Mouse (Mus musculus) liver, embryonic 12.5 days (tissue): ENCODE results near the gene Ezh1. TPM values are rescaled to one million over a fixed set of nuclear protein-coding genes. Genes with fewer than 3 reads are reported as not detected.

Experiments used
- ATAC-seq: fragments of 200-750 bp; cut with Nextera tagmentation; 2 replicates; pipeline ENCODE4 v1.8.0; 2017; ENCODE audit warnings: moderate number of reproducible peaks, mild to moderate bottlenecking, moderate library complexity
- H3K27ac ChIP-seq: fragments of 300-500 bp; sonication (generic); 2 replicates; pipeline ENCODE4 v1.5.1; 2016; ENCODE audit warnings: mild to moderate bottlenecking
- H3K27me3 ChIP-seq: fragments of 300-500 bp; sonication (generic); replicated peaks from 2 replicates; pipeline ENCODE4 v1.6.1; 2016; ENCODE audit warnings: mild to moderate bottlenecking, moderate library complexity
- H3K36me3 ChIP-seq: fragments of 300-500 bp; sonication (generic); 2 replicates; pipeline ENCODE4 v1.6.1; 2016; ENCODE audit warnings: mild to moderate bottlenecking, moderate library complexity
- H3K4me1 ChIP-seq: fragments of 300-500 bp; sonication (generic); 2 replicates; pipeline ENCODE4 v1.6.1; 2016
- H3K4me2 ChIP-seq: fragments of 300-500 bp; sonication (generic); 2 replicates; pipeline ENCODE4 v1.6.1; 2016; ENCODE audit warnings: mild to moderate bottlenecking, moderate library complexity
- H3K4me3 ChIP-seq: fragments of 300-500 bp; sonication (generic); 2 replicates; pipeline ENCODE4 v1.5.1; 2016; ENCODE audit warnings: mild to moderate bottlenecking, moderate library complexity
- H3K9ac ChIP-seq: fragments of 300-500 bp; sonication (generic); 2 replicates; pipeline ENCODE4 v1.6.1; 2016; ENCODE audit warnings: mild to moderate bottlenecking, moderate library complexity
- H3K9me3 ChIP-seq: fragments of 300-500 bp; sonication (generic); replicated peaks from 2 replicates; pipeline ENCODE4 v1.6.1; 2016; ENCODE audit warnings: mild to moderate bottlenecking, moderate library complexity
- WGBS: fragments of 180-500 bp; shearing (Covaris S2); methylation state at CpG from one replicate; pipeline ENCODE4 v1.1.7; 2016; ENCODE audit not compliant: insufficient replicate concordance; 5-methylcytosine and 5-hydroxymethylcytosine counted together
- polyA plus RNA-seq: library from polyadenylated mRNA; unstranded; fragments of >200 nt; fragmentation: Nextera tagmentation; extraction: Ambion mirVana; gene quantifications from 2 replicates; pipeline ENCODE4 v1.2.1, GENCODE M21; 2016

The Ezh1 gene
- polyA plus RNA-seq, 1 experiment from 2014 or later = 9.8 TPM

DNA sequence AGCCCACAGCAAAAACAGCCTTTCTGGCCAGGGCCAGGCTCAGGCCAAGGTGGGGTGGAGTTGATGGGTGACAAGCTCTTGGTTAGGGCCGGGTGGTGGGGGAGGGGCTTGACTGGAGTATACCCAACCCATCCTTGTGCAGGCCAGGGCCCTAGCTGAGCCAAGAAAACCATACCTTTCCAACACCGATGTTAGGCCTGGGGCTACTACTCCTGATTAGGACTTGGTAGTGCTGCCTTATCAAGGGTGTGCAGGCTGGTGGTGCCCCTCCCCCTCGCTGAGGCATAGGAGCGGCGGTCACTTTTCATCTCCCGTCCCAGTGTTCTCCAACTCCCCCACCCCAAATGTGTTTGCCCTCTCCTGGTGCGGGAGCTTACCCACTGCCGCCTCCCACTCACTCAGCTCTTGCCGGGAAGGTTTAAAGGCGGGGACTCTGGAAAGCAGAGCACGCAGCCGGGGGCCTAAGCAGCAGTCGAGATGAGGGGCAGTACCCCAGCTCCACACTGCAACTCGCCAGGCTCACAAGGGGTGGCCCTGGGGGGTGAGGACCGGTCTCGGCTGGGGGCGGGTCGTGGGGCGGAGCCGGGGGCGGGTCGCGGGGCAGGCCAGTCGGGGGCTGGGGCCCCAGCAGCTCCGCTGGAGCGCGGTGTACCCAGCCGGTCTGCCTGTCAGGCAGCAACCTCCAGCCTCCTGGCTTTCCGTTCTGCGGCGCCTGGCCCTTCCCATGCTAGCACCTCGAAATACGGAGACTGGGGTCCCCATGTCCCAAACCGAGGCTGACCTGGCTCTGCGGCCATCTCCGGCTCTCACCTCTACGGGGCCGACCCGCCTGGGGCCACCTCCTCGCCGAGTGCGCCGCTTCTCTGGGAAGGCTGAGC is 33.9 kb upstream of the Ezh1 start, which contains the start of gene Wnk4:
TSS of gene Wnk4 (plus strand) at position 620 of the 878 bp plus-strand sequence.
- no peaks in the 10 kb centered on the region for H3K9me3 ChIP-seq
- H3K27me3 ChIP-seq = peaks cover 37% of the 10 kb centered on the region
- H3K4me1 ChIP-seq = peaks cover 91% of the 10 kb centered on the region
- peak; percentile 93 for ATAC-seq
- H3K4me2 ChIP-seq = peak within 1 kb of the TSS; percentile 95
- peak within 1 kb of the TSS; percentile 93 for H3K9ac ChIP-seq
- H3K4me3 ChIP-seq = peak within 1 kb of the TSS; percentile 80
- H3K27ac ChIP-seq = peak within 1 kb of the TSS; percentile 99
- 2% methylated on average over 35 of the region's 43 CpGs for WGBS
- peaks cover 40% of the 10 kb centered on the region for H3K36me3 ChIP-seq

DNA sequence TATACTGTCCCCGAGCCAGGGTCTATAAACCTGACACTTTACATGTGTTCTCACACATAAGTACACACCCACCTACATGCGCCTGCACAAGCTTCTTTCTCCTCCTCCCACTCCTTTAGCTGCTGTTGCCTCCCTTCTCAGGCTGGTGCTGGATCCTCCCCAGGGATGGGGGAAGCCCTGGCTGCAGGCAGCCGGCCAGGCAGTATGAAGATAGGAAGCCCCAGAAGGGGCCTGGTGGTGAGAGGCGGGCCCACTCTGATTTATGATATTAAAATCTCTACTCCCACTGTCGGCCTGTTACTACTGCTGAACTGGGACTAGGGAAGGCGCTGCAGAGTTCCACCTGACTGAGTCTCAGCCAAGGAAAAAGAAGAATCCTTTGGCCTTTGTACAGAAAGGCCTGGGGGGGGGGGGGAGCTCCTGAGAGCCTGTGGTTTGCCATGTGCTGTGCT is 33.0 kb upstream of the Ezh1 start:
- peaks cover 93% of the 10 kb centered on the region for H3K4me1 ChIP-seq

GRCm38 (mm10) chr11:101255826-101256775 is 29.8 kb upstream of the Ezh1 start:
- Histone ChIP-seq H3K4me1 (peaks cover 75% of the 10 kb centered on the region), H3K27me3 (no peaks in the 10 kb centered on the region), H3K9me3 (no peaks in the 10 kb centered on the region), H3K4me3 (no peak overlapping the region), H3K9ac (no peak overlapping the region), H3K4me2 (no peak overlapping the region), H3K36me3 (peaks cover 38% of the 10 kb centered on the region), H3K27ac (0 out of 2 replicates have a peak overlapping the region, but pooled peaks have one; percentile 32)
- no peak for ATAC-seq
- WGBS = 76% methylated on average over 13 of the region's 13 CpGs

More for the DNA sequence above, 33.0 kb upstream of the Ezh1 start:
- Histone ChIP-seq H3K4me3 (peak overlapping the region; percentile 80), H3K27me3 (peaks cover 29% of the 10 kb centered on the region), H3K36me3 (peaks cover 38% of the 10 kb centered on the region), H3K9ac (peak overlapping the region; percentile 93), H3K27ac (peak overlapping the region; percentile 99), H3K9me3 (no peaks in the 10 kb centered on the region), H3K4me2 (peak overlapping the region; percentile 95)
- 22% methylated on average over 6 of the region's 6 CpGs for WGBS
- ATAC-seq = peak; percentile 2; the same call in 1 of the 2 replicates

- Histone ChIP-seq H3K4me1 (peaks cover 59% of the 10 kb centered on the region), H3K9me3 (no peaks in the 10 kb centered on the region), H3K27me3 (0 out of 2 replicates have a peak, but pooled peaks cover 3% of the 10 kb centered on the region), H3K9ac (peak within 1 kb of the TSS; percentile 91), H3K36me3 (peaks cover 33% of the 10 kb centered on the region), H3K4me3 (peak within 1 kb of the TSS; percentile 89), H3K27ac (peak within 1 kb of the TSS; percentile 94), H3K4me2 (peak within 1 kb of the TSS; percentile 91)
- whole genome bisulfite sequencing = under 1% methylated on average over 40 of the region's 40 CpGs
- peak; percentile 87 for ATAC-seq
These were observed 27.5 kb upstream of the Ezh1 start, which contains the start of gene Vps25 for GRCm38 (mm10) chr11:101253613-101254389. Gene Vps25, plus strand, starts transcription at chr11:101253707.

DNA sequence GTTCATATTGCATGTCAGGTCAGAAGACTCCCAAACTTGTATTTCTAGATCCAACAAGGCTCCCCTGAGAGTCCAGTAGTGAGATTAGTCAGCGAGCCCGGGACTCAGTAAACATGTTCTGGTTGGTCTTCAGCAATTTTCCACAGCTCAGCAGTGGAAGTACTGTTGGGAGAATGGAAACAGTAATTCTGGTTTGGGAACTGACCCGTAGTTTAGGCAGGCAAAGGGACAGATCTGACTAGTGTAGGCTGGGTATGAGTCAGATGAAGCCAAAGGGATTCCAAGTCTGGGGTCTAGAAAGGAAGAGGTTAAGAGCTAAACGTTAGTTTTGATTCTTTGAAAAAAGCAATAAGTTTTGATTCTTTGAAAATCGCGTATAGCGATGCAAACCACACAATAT is 26.7 kb upstream of the Ezh1 start:
- Histone ChIP-seq H3K9me3 (no peaks in the 10 kb centered on the region), H3K27me3 (peaks cover 10% of the 10 kb centered on the region), H3K4me2 (peak overlapping the region; percentile 91), H3K36me3 (peaks cover 24% of the 10 kb centered on the region), H3K9ac (peak overlapping the region; percentile 91), H3K4me1 (peaks cover 57% of the 10 kb centered on the region), H3K27ac (peak overlapping the region; percentile 94), H3K4me3 (peak overlapping the region; percentile 89)
- 8% methylated on average over 7 of the region's 7 CpGs for WGBS
- no peak for ATAC-seq

DNA sequence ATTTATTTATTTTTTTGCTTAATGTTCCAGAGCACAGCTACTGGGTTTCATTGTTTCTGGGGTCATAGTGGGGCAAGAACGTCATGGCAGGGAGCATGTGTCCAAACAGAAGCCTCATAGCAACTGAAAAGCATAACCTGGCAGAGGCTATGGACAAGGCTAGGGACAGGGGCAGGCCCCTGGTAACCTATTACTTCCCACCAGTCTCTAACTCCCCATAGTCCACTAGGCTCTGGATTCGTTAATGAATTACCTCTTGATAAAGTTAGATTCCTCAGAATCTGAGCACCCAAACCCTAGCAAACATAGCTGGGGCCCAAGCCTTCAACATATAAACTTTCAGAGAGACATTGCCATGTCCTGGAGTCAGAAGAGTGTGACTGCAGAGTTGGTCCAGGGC is 24.8 kb upstream of the Ezh1 start:
- Histone ChIP-seq H3K4me1 (peaks cover 51% of the 10 kb centered on the region), H3K27me3 (peaks cover 29% of the 10 kb centered on the region), H3K9me3 (no peaks in the 10 kb centered on the region), H3K4me3 (no peak overlapping the region), H3K9ac (no peak overlapping the region), H3K4me2 (no peak overlapping the region), H3K27ac (no peak overlapping the region), H3K36me3 (peaks cover 7% of the 10 kb centered on the region)
- WGBS = 70% methylated on average over 2 of the region's 2 CpGs
- ATAC-seq = no peak

DNA sequence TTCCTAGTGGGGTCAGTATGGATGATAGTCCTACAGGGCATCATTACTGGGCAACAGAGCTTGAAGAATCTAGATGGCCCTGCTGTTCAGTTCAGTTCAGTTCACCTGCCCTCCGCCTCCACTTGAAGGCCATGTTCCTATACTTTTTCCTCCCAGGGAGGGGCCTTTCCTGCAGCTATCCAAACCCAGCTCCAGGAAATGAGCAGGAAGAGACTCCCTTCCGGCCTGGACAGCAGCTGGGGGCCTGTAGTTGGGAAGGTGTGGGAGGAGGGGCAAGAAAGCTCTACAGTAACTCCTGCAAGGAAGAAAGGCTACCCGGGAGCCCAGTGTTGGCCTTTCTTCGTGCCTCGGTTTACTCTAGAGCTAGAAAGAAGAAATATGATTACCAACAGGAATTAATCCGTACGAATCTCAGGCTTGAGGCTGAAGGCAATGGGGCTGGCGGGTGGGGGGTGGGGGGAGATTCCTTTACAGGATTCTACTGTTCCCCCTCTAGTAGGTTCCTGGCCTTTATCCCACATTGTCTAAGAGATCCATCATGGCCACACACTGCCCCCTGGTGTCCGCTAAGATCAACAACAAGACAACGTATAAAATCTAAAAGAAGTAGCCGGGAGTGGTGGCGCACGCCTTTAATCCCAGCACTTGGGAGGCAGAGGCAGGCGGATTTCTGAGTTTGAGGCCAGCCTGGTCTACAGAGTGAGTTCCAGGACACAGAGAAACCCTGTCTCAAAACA is 22.2 kb upstream of the Ezh1 start:
- H3K36me3 ChIP-seq = no peaks in the 10 kb centered on the region
- H3K9me3 ChIP-seq = no peaks in the 10 kb centered on the region
- no peak overlapping the region for H3K9ac ChIP-seq
- H3K4me3 ChIP-seq = no peak overlapping the region
- peaks cover 55% of the 10 kb centered on the region for H3K27me3 ChIP-seq
- ATAC-seq = no peak; the same call in 1 of the 2 replicates
- WGBS = 20% methylated on average over 14 of the region's 14 CpGs
- no peak overlapping the region for H3K27ac ChIP-seq
- H3K4me2 ChIP-seq = peak overlapping the region; percentile 32; the same call in 1 of the 2 replicates
- H3K4me1 ChIP-seq = peaks cover 49% of the 10 kb centered on the region

DNA sequence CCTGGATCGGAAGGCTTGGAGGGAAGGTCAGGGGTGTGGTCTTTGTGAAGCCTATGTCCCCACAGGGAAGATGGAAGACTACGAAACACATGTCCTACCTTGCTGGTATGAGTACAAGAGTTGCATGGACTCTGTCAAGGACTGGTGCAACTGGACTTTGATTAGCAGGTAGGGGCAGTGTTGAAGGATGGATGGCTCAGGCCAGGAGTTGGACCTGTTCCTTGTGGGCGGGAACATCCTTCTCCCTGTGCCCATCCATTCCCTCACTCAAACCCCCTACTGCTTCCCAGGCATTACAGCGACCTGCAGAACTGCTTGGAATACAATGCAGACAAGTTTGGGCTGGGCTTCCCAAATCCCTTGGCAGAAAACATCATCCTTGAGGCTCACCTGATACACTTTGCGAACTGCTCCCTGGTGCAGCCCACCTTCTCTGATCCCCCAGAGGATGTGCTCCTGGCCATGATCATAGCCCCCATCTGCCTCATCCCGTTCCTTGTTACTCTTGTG is 21.3 kb upstream of the Ezh1 start:
- peak overlapping the region; percentile 50 for H3K4me3 ChIP-seq
- H3K27me3 ChIP-seq = peaks cover 63% of the 10 kb centered on the region

DNA sequence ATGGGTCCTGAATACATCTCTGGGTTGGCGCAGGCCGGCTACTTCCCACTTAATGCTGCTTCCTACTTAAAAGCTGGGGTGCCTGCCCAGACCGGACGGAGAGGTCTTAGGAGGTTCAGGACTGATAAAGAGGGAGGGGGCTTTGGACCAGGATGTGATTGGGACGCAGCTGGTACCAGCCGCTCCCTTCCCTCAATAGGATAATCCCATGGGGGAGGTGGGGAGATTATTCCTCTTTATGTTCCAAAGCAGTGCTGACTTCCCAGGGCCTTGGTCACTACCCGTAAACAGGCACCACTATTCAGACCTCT is 20.4 kb upstream of the Ezh1 start:
- 0 out of 2 replicates have a peak, but pooled peaks have one; percentile 13 for ATAC-seq
- peaks cover 72% of the 10 kb centered on the region for H3K27me3 ChIP-seq
- no peaks in the 10 kb centered on the region for H3K36me3 ChIP-seq

More for the DNA sequence above, 21.3 kb upstream of the Ezh1 start:
- H3K27ac ChIP-seq = no peak overlapping the region
- H3K9me3 ChIP-seq = no peaks in the 10 kb centered on the region
- WGBS = 65% methylated on average over 6 of the region's 6 CpGs
- no peaks in the 10 kb centered on the region for H3K36me3 ChIP-seq
- no peak overlapping the region for H3K9ac ChIP-seq
- ATAC-seq = no peak
- peak overlapping the region; percentile 70; the same call in 1 of the 2 replicates for H3K4me2 ChIP-seq
- peaks cover 45% of the 10 kb centered on the region for H3K4me1 ChIP-seq

DNA sequence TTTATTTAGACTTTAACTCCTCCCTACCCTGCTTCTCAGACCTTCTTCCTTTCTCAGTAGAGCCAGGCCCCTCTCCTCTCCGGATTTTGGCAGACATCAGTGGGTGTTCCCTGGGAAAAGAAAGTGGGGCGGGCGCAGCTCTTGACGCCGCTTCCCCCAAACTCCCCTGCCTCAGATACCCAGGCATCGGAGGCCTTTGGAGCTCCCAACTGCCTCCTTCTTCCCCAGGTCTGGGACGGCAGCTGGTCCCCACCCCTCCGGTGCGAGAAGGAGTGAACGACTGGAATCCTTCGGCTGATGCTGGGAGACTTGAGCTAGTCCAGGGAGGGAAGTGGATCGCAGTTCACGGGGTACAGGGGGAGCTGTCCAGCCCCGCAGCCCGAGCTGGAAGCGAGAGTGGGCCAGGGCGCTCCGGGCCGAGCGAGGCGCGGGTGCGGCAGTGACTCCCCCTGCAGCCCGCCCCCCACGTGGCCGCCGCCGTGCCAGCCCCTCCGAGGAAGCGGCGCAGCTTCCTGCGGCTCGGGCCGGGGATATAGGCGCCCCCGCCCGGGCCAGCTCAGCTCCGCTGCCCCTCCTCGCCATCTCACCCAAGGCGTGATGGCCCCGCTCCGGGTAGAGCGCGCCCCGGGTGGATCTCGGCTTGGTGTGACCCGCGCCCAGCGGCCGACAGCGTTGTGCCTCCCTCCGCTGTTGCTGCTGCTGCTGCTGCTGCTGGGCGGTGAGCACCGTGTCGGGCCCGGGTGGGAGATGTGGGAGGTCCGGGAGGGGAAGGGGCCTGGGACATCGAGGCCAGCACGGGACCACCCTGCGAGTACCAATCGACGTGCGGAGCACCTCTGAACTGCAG is 19.8 kb upstream of the Ezh1 start, which contains the start of gene Ramp2:
TSS of gene Ramp2 (plus strand) at position 174 of the 847 bp plus-strand sequence.
- H3K27me3 ChIP-seq = peaks cover 78% of the 10 kb centered on the region

More for the DNA sequence above, 20.4 kb upstream of the Ezh1 start:
- H3K4me2 ChIP-seq = peak overlapping the region; percentile 70
- peak overlapping the region; percentile 55 for H3K9ac ChIP-seq
- H3K4me1 ChIP-seq = peaks cover 38% of the 10 kb centered on the region
- H3K9me3 ChIP-seq = no peaks in the 10 kb centered on the region
- WGBS = 5% methylated on average over 7 of the region's 7 CpGs
- H3K4me3 ChIP-seq = peak overlapping the region; percentile 50
- H3K27ac ChIP-seq = peak overlapping the region; percentile 16; the same call in 1 of the 2 replicates

More for the DNA sequence above, 19.8 kb upstream of the Ezh1 start, which contains the start of gene Ramp2:
- Histone ChIP-seq H3K36me3 (no peaks in the 10 kb centered on the region), H3K4me3 (peak within 1 kb of the TSS; percentile 50), H3K27ac (peak within 1 kb of the TSS; percentile 17), H3K4me2 (peak within 1 kb of the TSS; percentile 70), H3K9me3 (no peaks in the 10 kb centered on the region), H3K9ac (peak within 1 kb of the TSS; percentile 55), H3K4me1 (peaks cover 38% of the 10 kb centered on the region)
- 1% methylated on average over 60 of the region's 63 CpGs for WGBS
- ATAC-seq = no peak
